Mouse (Mus musculus) cerebellum, adult 2 months (tissue): ENCODE data around the gene Pex11g. TPM values are rescaled to one million over a fixed set of nuclear protein-coding genes. Genes with fewer than 3 reads are reported as not detected.

Experiments used
- DNase-seq, 2 experiments: peaks; one replicate each; pipeline ENCODE4 v3.0.0; 2021
- H3K27ac ChIP-seq: fragments of 200-500 bp; 2 replicates; pipeline ENCODE4 v1.5.1; 2012; ENCODE audit warnings: low read length, control low read depth, inconsistent platforms; ENCODE audit not compliant: insufficient read depth
- H3K27me3 ChIP-seq: fragments of 200-500 bp; 2 replicates; pipeline ENCODE4 v1.6.1; 2012; ENCODE audit warnings: inconsistent platforms, mild to moderate bottlenecking, low read length, moderate library complexity; ENCODE audit not compliant: control insufficient read depth, insufficient read depth
- H3K4me1 ChIP-seq: fragments of 200-500 bp; 2 replicates; pipeline ENCODE4 v1.6.1; 2011; ENCODE audit warnings: low read length; ENCODE audit not compliant: control insufficient read depth, insufficient read depth
- H3K4me3 ChIP-seq: fragments of 200-500 bp; replicated peaks from 2 replicates; pipeline ENCODE3; 2011; ENCODE audit warnings: mild to moderate bottlenecking, low read depth, low read length, control low read depth; ENCODE audit not compliant: insufficient read depth
- CTCF ChIP-seq: fragments of 200-500 bp; IDR thresholded peaks from 2 replicates; pipeline ENCODE4 v1.5.1; 2011; ENCODE audit warnings: low read depth, mild to moderate bottlenecking, control low read depth, low read length, moderate library complexity, borderline replicate concordance; ENCODE audit not compliant: insufficient read depth
- POLR2A ChIP-seq: fragments of 200-500 bp; IDR thresholded peaks from 2 replicates; pipeline ENCODE4 v1.6.1; 2011; ENCODE audit warnings: low read length, control low read depth, borderline replicate concordance; ENCODE audit not compliant: insufficient read depth
- WGBS: fragments of 180-500 bp; shearing (Covaris S2); methylation state at CpG from one replicate; pipeline ENCODE4 v1.1.7; 2018; 5-methylcytosine and 5-hydroxymethylcytosine counted together
- polyA plus RNA-seq: library from polyadenylated mRNA; depleted of rRNA; stranded (reverse); fragments of >200 nt; gene quantifications from 2 replicates; pipeline ENCODE4 v1.2.3, GENCODE M21; 2012; rRNA removed

Gene Pex11g
- polyA plus RNA-seq, 1 experiment, result 1.5 TPM

GRCm38 (mm10) chr8:3411901-3412301 lies 55.6 kb downstream of the Pex11g start:
- Histone ChIP-seq H3K27me3 (no peaks in the 10 kb centered on the region), H3K4me1 (peaks cover 9% of the 10 kb centered on the region), H3K4me3 (no peak overlapping the region), H3K27ac (no peak overlapping the region)
- WGBS, result 54% methylated on average over 7 of the region's 7 CpGs
- peak; percentile 36 to 51 for DNase-seq
- TF ChIP-seq POLR2A (no peak), CTCF (no peak)

GRCm38 (mm10) chr8:3411085-3411484 lies 56.4 kb downstream of the Pex11g start:
- Histone ChIP-seq H3K27ac (no peak overlapping the region), H3K27me3 (no peaks in the 10 kb centered on the region), H3K4me1 (peaks cover 9% of the 10 kb centered on the region), H3K4me3 (no peak overlapping the region)
- no peak for TF ChIP-seq CTCF
- no peak for TF ChIP-seq POLR2A
- no peak for DNase-seq
- WGBS, result 89% methylated on average over 2 of the region's 2 CpGs

- Histone ChIP-seq H3K4me1 (no peaks in the 10 kb centered on the region; the same call in 1 of the 2 replicates), H3K4me3 (no peak overlapping the region), H3K27me3 (no peaks in the 10 kb centered on the region), H3K27ac (no peak overlapping the region)
- no peak for DNase-seq
- TF ChIP-seq CTCF, result no peak
- 78% methylated on average over 3 of the region's 3 CpGs for WGBS
Observed at GRCm38 (mm10) chr8:3407417-3407816, 60.1 kb downstream of the Pex11g start.

Other genes starting within 250 kb of the Pex11g start
- 16.2 and 17.5 TPM in 2 replicates for gene Insr, start 188.1 kb downstream of the Pex11g start, polyA plus RNA-seq
- 0.10 TPM in 1 of 2 replicates, not detected in the other for gene A430078G23Rik, start 114.3 kb downstream of the Pex11g start, polyA plus RNA-seq
- 31.2 and 34.0 TPM in 2 replicates for gene Arhgef18, start 74.7 kb downstream of the Pex11g start, polyA plus RNA-seq
- gene Tex45, start 3.2 kb upstream of the Pex11g start, polyA plus RNA-seq, result 0.08 and 0.26 TPM in 2 replicates
- 47.2 and 49.6 TPM in 2 replicates for gene Zfp358, start 25.5 kb upstream of the Pex11g start, polyA plus RNA-seq
- 295 and 322 TPM in 2 replicates for gene Mcoln1, start 32.8 kb upstream of the Pex11g start, polyA plus RNA-seq
- 80.0 and 83.9 TPM in 2 replicates for gene Pnpla6, start 47.7 kb upstream of the Pex11g start, polyA plus RNA-seq
- gene C330021F23Rik, start 100.3 kb upstream of the Pex11g start, polyA plus RNA-seq, result 0.28 and 0.30 TPM in 2 replicates
- gene Camsap3, start 119.6 kb upstream of the Pex11g start, polyA plus RNA-seq, result 31.4 and 32.1 TPM in 2 replicates
- 63.5 and 71.7 TPM in 2 replicates for gene Xab2, start 153.6 kb upstream of the Pex11g start, polyA plus RNA-seq
- gene Pet100, start 153.9 kb upstream of the Pex11g start, polyA plus RNA-seq, result 65.3 and 65.4 TPM in 2 replicates
- gene Pcp2, start 157.9 kb upstream of the Pex11g start, polyA plus RNA-seq, result 2,128 and 2,417 TPM in 2 replicates
- 204 and 217 TPM in 2 replicates for gene Stxbp2, start 163.3 kb upstream of the Pex11g start, polyA plus RNA-seq
- 0.32 and 0.46 TPM in 2 replicates for gene Retn, start 188.1 kb upstream of the Pex11g start, polyA plus RNA-seq
- 0.51 and 0.61 TPM in 2 replicates for gene Mcemp1, start 198.1 kb upstream of the Pex11g start, polyA plus RNA-seq
- gene Fcor, start 204.7 kb upstream of the Pex11g start, polyA plus RNA-seq, result 40.0 and 46.6 TPM in 2 replicates
- 50.2 and 56.0 TPM in 2 replicates for gene Trappc5, start 208.6 kb upstream of the Pex11g start, polyA plus RNA-seq
- gene Fcer2a, start 226.5 kb upstream of the Pex11g start, polyA plus RNA-seq, result 0.47 and 0.82 TPM in 2 replicates